Mouse (Mus musculus) thymus, adult 18-20 months (tissue): Measurements from ENCODE around the gene Cytip.

Experiments used
- DNase-seq, 2 experiments: peaks; one replicate each; pipeline ENCODE4 v3.0.0; 2022; ENCODE audit warnings: mixed read lengths in 2 of 2

Cytip gene

DNA sequence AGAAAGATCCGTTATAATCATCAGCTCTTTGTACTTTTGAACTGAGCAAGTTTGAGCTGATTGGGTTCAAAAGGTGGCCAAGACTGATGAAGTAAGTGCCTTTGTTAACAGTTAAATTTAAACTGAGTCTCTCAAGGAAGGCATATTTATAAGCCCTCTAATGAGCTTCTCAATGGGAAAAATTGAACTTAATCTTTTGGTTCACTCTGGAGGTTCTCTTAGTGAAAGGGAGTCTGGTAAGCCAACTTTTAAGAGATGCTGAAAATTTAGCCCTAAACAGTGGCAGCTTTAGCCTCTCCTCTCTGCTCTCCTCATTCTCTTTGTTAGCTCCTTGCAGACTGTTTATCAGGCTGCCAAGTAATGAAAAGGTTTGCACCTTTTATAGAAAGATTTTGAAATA is 100.5 kb downstream of the Cytip start:
- DNase-seq, result no peak

- DNase-seq, result no peak
Measured at GRCm38 (mm10) chr2:58086420-58086819, 108.9 kb downstream of the Cytip start.

DNA sequence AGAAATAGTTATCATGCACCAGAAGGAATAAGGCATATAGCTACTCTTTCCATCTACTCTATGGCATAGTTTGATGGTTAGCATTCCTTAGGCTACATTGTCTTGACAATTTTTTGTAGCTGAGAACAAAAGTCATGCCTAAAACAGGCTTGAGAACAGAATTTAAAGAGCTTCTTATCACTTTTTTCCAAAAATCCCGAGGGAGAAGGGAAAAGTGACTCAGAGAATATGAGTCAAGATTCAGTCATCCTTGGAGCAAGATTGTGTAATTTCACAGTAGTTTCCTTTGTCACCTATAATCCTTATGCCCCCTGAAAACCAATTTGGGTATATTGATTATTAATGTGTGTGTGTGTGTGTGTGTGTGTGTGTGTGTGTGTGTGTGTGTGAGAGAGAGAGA is 115.5 kb downstream of the Cytip start:
- no peak for DNase-seq
